Mouse (Mus musculus): ENCODE measurements around the gene Srpk2.

DNA sequence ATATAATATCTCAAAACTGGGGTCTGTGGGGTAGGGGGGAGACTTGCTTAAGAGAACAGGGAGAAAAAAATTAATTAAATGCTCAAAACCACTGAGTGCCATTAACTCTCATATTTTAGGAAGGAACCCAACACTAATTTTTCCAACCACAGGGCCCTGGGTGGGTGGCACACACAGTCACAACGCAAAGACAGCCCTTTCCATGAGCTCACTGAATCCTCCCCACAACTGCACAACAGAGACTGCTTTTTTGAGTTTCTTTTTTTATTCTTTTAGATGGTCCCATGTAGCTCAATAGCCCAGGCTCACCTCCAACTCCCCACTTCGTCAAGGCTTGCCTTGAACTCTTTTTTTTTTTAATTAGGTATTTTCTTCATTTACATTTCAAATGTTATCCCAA lies 58.2 kb downstream of the Srpk2 start:
- TF ChIP-seq TCF12 (IDR thresholded peaks at IDR 0.05; ENCODE audit: low read depth, low read length) (no peak), EP300 (IDR thresholded peaks at IDR 0.05; ENCODE audit: low read length) (no peak; the same call in 1 of the 2 replicates), USF2 (conservative IDR thresholded peaks at IDR 0.05; ENCODE audit: low read depth, low read length) (no peak), USF1 (IDR thresholded peaks at IDR 0.05; ENCODE audit: low read depth, low read length) (no peak), MAFK (IDR thresholded peaks at IDR 0.05; ENCODE audit: insufficient replicate concordance, low read length) (no peak)
